Mouse (Mus musculus) cerebellum, postnatal 10 days (tissue): ENCODE measurements around the gene Fgf12.

Source experiments
- DNase-seq, 2 experiments: peaks; one replicate each; pipeline ENCODE4 v3.0.0; 2021; ENCODE audit warnings: mixed read lengths in 2 of 2

Gene Fgf12

DNA sequence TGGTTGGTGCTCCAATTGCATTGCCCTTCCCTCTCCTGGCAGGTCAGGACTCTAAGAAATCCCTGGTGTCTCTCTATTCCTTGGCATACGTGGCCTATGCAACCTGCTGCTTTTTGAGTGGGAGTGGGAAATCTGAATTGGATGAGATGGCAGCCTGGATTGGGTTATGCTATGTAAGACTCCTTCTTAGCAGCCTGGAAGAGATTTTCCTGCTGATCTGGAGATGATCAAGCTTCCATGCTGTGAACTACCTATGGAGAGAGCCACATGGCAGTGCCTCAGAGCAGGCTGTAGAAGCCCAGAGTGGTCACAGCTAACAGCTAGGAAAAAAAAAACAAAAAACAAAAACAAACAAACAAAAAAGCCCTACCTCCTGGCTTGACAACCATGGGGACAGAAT, 277.3 kb downstream of the Fgf12 start:
- DNase-seq: peak; percentile 43 to 59

DNA sequence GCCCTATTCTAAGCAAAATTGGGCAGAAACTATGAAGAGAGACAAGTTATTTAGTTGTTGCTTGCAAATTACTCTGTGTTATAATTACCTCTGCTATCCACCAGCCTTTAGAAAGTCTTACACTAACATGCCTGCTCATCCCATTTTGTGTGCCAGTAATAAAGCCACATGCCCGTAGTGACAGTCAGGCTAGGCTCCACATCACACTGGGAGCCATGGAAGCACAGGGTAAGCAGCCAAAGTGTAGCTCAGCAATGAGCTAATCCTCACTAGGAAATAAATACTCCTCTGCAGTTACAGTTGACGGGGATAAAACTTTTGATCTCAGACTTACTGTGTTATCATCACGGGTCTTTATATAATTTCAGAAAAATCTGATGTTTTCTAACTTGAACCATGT, 298.0 kb downstream of the Fgf12 start:
- peak; percentile 36 to 52 for DNase-seq

DNA sequence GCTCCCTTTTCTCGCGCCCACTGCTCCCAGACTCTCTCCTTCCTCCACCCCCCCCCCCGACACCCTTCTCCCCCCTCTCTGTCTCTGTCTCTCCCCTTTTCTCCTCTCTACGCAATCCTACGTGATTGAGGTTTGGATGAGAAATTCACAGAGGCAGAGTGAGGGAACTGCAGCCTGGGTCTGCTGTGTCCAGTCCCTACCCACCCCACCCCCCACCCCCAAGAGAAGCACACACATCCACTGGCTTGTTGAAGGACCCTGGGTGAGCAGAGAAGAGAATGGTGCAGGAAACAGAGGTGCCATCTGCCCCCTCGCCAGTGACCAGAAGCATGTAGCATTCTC, 305.8 kb downstream of the Fgf12 start:
- peak in 1 of 2 experiments; percentile 57 for DNase-seq

- DNase-seq: peak; percentile 70 to 71
Measured at GRCm38 (mm10) chr16:28446334-28447113, 306.3 kb downstream of the Fgf12 start.

DNA sequence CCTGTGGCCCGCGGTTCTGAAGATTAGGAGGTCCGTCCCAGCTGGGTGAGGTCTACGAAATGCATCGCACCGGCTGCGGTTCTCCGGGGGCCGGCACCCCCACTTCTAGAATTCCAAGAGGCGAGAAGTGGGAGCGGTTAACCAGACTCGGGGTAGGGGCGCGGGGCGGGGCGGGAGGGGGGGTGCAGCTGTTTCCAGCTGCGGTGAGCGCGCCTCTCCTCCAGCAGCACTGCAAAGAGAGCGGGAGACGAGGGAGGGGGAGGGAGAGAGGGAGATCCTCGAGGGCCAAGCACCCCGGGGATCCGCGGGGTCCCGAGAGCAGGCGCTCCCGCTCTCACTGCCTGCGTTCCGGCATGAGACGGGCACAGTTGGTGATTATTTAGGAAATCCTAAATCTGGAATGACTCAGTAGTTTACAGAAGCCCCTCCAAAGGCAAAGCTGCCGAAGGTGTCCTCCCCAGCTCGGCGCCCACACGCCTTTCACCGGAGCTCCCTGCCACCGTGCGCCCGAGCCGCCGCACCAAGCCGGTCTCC, 307.0 kb downstream of the Fgf12 start:
- peak; percentile 27 to 57 for DNase-seq

- DNase-seq: peak; percentile 55 to 65
Measured at GRCm38 (mm10) chr16:28444993-28445799, 307.7 kb downstream of the Fgf12 start.

DNA sequence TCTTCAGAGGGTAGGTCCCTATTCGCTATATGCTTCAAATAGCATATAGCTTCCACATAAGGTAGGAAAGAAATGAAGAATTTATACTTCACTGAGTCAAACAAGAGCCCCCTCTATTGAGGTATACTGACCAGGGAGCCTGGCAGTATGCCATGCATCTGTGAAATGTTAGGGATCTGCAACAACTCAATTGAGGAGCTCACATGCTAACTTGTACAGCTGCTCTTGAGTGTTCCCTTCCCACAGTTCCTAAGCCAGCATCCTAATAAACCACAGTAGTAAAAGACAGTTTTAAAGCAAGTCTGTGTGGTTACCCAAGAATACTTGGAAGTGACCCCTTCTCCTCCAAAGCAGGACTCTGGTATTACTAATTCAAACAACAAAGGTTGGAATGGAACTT, 331.3 kb downstream of the Fgf12 start:
- DNase-seq: no peak

DNA sequence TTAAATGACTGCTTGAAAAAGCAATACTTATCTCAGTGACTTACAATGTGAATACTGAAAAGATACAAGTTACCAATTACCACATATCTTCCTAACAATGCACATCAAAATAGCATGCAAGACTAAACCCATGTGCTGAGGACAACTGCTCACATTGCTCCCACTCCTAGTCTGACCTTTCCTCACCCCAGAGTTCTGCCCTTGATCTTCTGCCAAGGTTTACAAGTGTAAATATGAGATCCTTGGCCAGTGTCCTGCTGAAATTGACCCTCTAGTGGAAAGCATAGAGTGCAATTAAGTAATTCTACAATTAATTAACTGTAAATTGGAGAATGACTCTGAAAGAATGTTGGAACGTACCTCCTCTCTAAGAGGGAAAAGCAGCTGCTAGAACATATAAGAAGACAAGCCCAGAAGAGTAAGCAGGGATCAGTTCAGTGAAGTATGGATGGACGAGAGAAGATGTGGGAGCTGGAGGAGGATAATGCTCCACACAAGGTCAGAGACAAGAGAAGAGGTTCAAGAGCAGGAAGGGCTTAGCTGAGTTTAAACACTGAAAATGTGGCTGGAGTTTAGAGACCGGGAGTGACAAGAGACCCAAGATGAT, 333.1 kb downstream of the Fgf12 start:
- DNase-seq: no peak

DNA sequence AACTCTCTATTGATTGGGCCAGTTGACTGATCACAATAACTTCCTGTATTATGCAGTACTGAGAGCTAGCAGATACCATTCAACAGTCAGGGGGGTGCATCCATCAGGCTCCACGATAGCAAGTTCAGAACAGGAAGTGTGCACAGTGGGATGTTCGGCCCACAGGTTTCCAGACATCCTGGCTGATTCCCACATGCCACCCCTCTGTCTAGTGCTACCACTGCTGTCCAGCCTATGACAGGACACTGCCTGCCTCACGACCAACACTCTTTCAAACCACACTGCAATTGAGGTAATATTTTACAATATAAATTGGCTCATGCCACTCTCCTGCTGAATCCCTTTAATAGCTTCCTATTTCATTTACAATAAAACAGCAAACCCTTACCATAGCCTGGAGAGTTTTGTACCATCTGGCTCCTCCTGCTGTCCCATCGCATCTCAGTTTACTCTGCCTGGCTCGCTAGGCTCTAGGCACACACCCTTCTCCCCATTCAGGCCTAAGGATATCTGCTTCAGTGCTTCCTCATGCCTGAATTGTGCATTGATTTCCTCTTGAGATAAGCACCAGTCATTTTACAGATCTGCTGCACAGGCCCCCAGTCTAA, 341.6 kb downstream of the Fgf12 start:
- DNase-seq: peak in 1 of 2 experiments; percentile 6

GRCm38 (mm10) chr16:28408294-28408693, 344.6 kb downstream of the Fgf12 start:
- no peak for DNase-seq

- no peak for DNase-seq
Measured at GRCm38 (mm10) chr16:28407892-28408291, 345.0 kb downstream of the Fgf12 start.

DNA sequence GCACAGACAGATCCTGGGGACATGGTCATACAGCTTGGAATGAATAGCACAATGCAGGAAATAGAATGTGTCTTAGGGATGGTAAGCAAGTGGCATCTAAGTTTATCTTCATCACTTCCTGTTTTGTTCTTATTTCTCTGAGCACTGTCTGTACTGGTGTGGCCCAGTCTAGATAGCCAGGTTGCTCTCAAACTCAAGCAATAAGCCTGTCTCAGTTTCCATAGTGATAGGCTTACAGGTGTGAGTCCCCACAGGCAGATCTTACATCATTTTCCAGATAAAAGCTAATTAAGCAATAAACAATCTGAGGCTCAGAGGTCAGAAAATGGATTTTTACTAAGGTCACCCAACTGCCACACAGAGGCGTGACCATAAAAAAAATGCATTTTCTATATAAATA, 348.7 kb downstream of the Fgf12 start:
- DNase-seq: no peak

GRCm38 (mm10) chr16:28402701-28403100, 350.2 kb downstream of the Fgf12 start:
- peak; percentile 60 to 61 for DNase-seq

GRCm38 (mm10) chr16:28391283-28391682, 361.6 kb downstream of the Fgf12 start:
- DNase-seq: no peak

- DNase-seq: no peak
Measured at GRCm38 (mm10) chr16:28389114-28389513, 363.8 kb downstream of the Fgf12 start.

DNA sequence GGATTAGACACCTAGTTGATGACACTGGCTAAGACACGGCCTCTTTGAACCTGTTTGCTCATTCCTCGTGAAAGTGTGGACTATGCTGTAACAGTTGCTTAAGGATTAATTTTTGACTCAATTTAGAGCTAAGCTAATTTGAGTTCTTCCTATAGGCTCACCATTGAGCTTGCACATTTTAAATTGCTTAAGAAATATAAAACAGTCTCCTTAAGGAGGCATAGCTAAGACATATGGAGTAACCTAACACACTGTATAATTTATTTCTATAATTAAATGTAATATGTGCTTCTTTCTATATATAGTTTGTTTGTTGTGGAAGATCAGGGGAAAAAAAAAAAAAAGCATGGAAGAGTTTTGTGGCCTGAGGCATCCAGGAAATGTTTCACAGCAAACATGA, 378.1 kb downstream of the Fgf12 start:
- no peak for DNase-seq

- no peak for DNase-seq
Measured at GRCm38 (mm10) chr16:28373311-28373710, 379.6 kb downstream of the Fgf12 start.

- peak in 1 of 2 experiments; percentile 11 for DNase-seq
Measured at GRCm38 (mm10) chr16:28350624-28351023, 402.2 kb downstream of the Fgf12 start.

GRCm38 (mm10) chr16:28345323-28345722, 407.5 kb downstream of the Fgf12 start:
- DNase-seq: peak; percentile 24 to 29

- DNase-seq: peak; percentile 10 to 12
Measured at GRCm38 (mm10) chr16:28337930-28338329, 414.9 kb downstream of the Fgf12 start.

DNA sequence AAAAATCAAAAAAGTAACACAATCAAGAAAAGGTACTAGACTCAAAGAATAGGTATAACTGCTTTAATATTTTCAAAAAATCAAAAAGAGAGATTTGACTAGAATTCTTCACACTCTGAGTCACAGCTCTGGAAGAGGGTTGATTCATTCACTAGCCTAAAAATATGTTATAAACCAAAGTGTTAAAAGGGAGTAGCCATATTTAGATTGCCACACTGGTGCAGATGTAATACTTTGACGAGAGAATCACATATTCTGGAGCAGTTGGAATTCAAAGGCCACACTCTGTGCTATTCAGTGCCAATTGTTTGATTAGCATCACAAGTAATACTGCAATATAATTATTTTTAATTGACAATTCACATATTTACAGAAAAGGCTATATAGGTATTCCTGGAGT, 416.2 kb downstream of the Fgf12 start:
- DNase-seq: no peak

DNA sequence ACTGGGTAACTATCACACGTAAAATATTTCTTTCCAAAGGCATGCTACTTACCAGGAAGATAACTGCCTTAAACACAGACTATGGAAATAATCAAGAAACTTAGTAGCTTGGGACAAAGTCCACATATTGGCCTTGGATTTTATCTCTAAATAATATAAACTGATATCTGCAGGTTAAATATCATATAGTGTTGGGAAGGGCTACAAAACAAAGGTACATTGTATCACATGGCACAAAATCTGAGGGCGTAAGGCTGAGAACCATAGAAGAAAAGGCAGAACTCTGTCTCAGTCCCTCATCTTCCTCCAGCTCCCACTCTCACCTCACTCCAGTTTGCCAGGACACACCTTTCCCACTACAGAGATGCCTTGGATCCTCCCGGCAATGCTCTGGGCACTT, 417.8 kb downstream of the Fgf12 start:
- no peak for DNase-seq

DNA sequence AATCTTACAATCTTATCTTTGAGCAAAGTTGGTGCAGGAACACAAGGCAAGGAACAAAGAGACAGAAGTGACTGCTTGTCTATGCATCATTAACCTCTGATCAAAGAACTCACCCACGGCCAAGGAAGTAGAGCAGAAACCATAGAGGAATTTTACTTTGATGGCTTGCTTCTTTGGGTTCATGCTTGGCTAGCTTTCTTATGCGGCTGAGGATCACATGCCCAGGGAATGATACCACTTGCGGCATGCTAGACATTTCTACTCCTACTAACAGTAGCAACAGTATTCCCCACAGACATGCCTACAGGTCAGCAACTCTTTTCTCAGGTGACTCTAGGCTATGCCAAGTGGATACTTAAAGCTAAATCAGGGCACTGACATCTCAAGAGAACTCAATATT, 429.3 kb downstream of the Fgf12 start:
- no peak for DNase-seq
